Mouse (Mus musculus): Measurements from ENCODE around the gene Tekt2. TPM values are rescaled to one million over a fixed set of nuclear protein-coding genes. Genes with fewer than 3 reads are reported as not detected.

The Tekt2 gene
- polyA plus RNA-seq, 1 experiment from 2014 or later = 3.3 TPM

DNA sequence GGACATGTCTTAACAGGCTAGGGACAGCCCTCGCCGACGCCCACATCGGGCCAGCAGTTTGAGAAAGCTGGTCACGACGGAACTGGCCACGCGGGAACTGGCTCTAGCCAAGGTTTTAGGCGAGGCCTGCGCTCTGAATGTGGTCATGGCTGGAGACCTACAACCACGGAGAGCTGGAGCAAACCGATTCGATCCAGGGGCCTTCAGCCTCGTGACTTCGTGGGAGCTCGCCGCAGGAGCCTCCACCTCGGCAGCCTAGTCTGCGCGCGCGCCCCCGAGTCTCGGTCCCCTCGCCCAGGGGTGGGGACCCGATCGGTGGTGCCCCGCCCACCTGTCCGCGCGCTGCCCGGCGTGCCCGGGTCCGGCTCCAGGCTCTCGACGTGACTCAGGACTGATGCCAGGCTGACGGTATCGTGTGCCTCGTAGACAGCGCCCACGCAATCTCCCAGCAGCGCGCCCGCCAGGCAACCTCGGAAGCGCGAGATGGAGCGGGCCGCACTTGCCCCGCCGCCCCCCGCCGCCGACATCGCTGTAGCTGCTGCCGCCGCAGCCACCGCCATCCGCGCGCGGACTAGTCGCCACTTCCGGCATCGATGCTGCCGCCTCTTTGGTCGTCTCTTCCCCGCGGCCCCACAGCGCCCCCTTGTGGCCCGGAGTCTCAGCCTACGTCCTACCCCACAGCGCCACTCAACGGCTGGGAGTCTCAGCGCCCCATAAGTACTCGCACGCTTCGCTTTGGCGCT lies 4.2 kb downstream of the Tekt2 start, which contains the start of gene Adprhl2:
Gene Adprhl2 (minus strand): TSS at position 593 of the 743 bp plus-strand sequence.
- 1% methylated on average over 80 of the region's 80 CpGs for WGBS
- Histone ChIP-seq H3K4me2 (replicated peaks) (peak within 1 kb of the TSS; percentile 93), H3K4me3 (peak within 1 kb of the TSS; percentile 81), H3K9ac (peak within 1 kb of the TSS; percentile 78), H3K27ac (no peak within 1 kb of the TSS), H3K36me3 (peaks cover 26% of the 10 kb centered on the region), H3K4me1 (peaks cover 11% of the 10 kb centered on the region), H3K27me3 (replicated peaks) (peaks cover 23% of the 10 kb centered on the region), H3K9me3 (no peaks in the 10 kb centered on the region)
- peak; percentile 77 for ATAC-seq (ENCODE audit: low FRiP score, low read depth)

DNA sequence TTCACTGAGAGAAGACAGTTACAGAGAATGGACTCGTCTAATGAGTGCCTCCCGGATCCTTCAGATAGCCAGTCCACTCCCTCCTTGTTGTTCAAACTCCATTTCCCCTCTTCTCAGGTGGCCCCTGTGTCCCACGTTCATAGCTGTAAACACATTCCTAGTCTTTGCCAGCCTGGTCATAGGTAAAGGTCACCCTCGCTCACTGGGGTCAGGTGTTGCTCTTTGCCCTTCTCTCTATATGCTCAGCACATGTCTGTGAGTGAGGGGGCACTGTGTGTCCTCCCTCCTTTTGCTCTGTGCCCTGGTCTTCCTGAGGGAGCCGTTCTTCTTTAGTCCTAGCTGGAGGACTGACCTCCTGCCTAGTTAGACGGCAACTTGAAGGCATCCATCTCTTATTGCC lies 5.7 kb downstream of the Tekt2 start:
- no peak overlapping the region for H3K9ac ChIP-seq
- H3K4me2 ChIP-seq (replicated peaks) = no peak overlapping the region
- H3K4me1 ChIP-seq = peaks cover 11% of the 10 kb centered on the region
- peaks cover 11% of the 10 kb centered on the region for H3K27me3 ChIP-seq (replicated peaks)
- H3K27ac ChIP-seq = no peak overlapping the region
- 91% methylated on average over 6 of the region's 6 CpGs for whole genome bisulfite sequencing
- no peak overlapping the region for H3K4me3 ChIP-seq
- no peaks in the 10 kb centered on the region for H3K9me3 ChIP-seq
- ATAC-seq (ENCODE audit: low FRiP score, low read depth) = no peak
- H3K36me3 ChIP-seq = peaks cover 38% of the 10 kb centered on the region

DNA sequence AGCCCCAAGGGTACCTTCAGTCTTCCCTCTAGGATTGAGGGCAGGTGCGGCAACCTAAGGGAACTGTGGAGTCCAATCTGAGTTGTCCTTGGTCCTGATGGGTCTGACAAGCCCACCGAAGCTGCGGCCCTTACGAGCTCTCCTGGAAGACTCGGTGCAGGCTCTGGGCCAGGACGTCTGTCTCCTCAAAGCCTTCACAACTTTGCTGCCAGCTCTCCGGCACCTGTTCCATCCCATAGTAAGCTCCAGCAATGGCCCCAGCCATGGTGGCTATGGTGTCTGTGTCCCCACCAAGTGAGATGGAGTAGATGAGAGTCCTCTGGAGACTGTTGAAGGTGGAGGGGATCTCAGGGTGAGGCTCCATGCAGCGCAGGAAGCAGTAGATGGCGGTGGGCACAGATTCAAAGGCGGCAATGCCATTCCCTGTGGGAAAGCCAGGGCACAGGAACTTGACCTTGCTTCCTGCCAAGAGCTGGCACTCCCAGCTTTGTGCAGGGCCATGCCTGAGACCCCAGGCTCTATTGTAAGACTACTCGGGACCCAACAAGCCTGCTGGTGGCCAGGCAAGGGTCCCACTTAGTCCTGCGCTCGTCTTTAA lies 8.9 kb downstream of the Tekt2 start:
- Histone ChIP-seq H3K4me1 (peaks cover 8% of the 10 kb centered on the region), H3K27me3 (replicated peaks) (no peaks in the 10 kb centered on the region), H3K4me2 (replicated peaks) (no peak overlapping the region)

DNA sequence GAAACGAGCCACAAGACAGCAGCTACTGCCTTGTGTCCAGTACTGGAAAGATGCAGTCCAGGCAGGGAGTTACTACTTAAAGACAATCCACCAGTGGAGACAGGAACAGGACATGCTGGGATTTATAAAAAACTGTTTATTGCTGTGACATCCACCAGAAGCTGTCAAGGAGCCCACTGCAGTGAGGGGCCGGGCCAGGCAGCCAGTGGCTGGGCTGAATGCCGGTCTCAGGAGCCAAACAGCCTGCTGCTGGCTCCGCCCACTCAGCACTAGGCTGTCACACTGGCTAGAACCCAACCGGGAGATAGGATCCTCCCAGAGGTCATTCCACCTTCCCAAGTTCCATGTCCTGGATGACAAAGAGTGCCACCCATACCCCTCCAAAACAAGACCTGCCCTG lies 9.6 kb downstream of the Tekt2 start:
- no peak overlapping the region for H3K4me3 ChIP-seq
- no peak overlapping the region for H3K27ac ChIP-seq
- H3K4me1 ChIP-seq = peaks cover 7% of the 10 kb centered on the region
- WGBS = 43% methylated on average over 5 of the region's 5 CpGs
- no peaks in the 10 kb centered on the region for H3K27me3 ChIP-seq (replicated peaks)
- H3K4me2 ChIP-seq (replicated peaks) = no peak overlapping the region
- no peaks in the 10 kb centered on the region for H3K9me3 ChIP-seq
- ATAC-seq (ENCODE audit: low FRiP score, low read depth) = no peak
- H3K36me3 ChIP-seq = peaks cover 38% of the 10 kb centered on the region
- no peak overlapping the region for H3K9ac ChIP-seq

More for the DNA sequence above, 8.9 kb downstream of the Tekt2 start:
- H3K36me3 ChIP-seq = peaks cover 38% of the 10 kb centered on the region
- WGBS = 94% methylated on average over 13 of the region's 13 CpGs
- ATAC-seq (ENCODE audit: low FRiP score, low read depth) = no peak
- H3K9ac ChIP-seq = no peak overlapping the region
- no peaks in the 10 kb centered on the region for H3K9me3 ChIP-seq
- no peak overlapping the region for H3K4me3 ChIP-seq
- no peak overlapping the region for H3K27ac ChIP-seq

DNA sequence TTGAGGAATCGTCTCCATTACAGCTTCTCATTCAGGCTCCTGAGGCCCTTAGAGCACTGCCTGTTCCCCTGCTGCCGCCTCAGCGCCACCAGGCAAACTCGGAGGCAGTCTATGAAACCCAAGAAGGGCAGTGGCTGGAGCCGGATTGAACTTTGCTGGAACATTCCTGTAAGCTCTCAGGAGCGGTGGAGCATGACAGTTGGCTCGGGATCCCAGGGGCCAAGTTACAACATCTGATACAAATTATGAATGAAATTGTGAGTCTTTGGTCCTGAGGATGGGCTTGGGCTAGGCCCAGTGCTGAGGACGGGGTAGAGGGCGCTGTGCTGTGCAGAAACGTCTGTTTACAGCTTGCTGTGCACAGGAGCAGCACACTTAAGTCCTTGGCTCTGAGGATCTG lies 11.1 kb downstream of the Tekt2 start:
- Histone ChIP-seq H3K4me2 (replicated peaks) (no peak overlapping the region), H3K27me3 (replicated peaks) (no peaks in the 10 kb centered on the region), H3K27ac (no peak overlapping the region), H3K36me3 (peaks cover 36% of the 10 kb centered on the region), H3K9ac (no peak overlapping the region), H3K4me3 (no peak overlapping the region), H3K4me1 (no peaks in the 10 kb centered on the region), H3K9me3 (no peaks in the 10 kb centered on the region)
- no peak for ATAC-seq (ENCODE audit: low FRiP score, low read depth)
- WGBS = 59% methylated on average over 10 of the region's 10 CpGs

DNA sequence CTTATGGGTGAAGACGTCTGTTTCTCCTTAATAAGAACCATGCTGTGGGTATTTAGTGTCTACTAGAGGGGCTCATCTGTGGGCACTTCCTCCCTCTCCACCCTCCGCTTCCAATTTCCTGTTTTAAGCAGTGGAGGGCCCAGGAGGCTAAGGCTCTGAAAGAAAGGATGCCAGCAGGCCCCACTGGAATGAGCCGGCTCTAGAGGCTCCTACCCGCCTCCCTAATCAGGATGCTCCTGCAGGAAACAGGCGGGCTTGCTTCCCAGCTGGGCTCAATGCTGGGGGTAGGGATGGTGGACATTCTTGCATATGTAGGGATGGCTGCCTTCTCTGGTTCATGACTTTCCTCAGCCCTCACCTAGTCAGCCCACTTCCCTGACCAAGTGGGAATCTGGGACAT lies 12.3 kb downstream of the Tekt2 start:
- Histone ChIP-seq H3K4me2 (replicated peaks) (no peak overlapping the region), H3K9ac (no peak overlapping the region), H3K4me3 (no peak overlapping the region), H3K27me3 (replicated peaks) (no peaks in the 10 kb centered on the region), H3K4me1 (no peaks in the 10 kb centered on the region), H3K36me3 (peaks cover 31% of the 10 kb centered on the region), H3K27ac (no peak overlapping the region), H3K9me3 (no peaks in the 10 kb centered on the region)
- no peak for ATAC-seq (ENCODE audit: low FRiP score, low read depth)
- 28% methylated on average over 5 of the region's 5 CpGs for WGBS

DNA sequence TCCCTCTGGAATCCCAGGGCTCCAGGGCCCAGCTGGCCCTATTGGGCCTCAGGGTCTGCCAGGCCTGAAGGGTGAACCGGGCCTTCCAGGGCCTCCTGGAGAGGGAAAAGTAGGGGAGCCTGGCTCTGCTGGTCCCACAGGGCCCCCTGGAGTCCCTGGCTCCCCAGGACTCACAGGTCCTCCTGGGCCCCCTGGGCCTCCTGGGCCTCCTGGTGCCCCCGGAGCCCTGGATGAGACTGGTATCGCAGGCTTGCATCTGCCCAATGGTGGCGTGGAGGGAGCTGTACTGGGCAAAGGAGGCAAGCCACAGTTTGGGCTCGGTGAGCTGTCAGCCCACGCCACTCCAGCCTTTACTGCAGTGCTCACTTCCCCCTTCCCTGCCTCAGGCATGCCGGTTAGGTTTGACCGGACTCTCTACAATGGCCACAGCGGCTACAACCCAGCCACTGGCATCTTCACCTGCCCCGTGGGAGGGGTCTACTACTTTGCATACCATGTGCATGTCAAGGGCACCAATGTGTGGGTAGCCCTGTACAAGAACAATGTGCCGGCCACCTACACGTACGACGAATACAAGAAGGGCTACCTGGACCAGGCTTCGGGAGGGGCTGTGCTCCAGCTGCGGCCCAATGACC lies 13.8 kb downstream of the Tekt2 start:
- peaks cover 16% of the 10 kb centered on the region for H3K36me3 ChIP-seq
- no peak overlapping the region for H3K27ac ChIP-seq
- no peak overlapping the region for H3K4me2 ChIP-seq (replicated peaks)
- no peaks in the 10 kb centered on the region for H3K9me3 ChIP-seq
- H3K4me1 ChIP-seq = no peaks in the 10 kb centered on the region
- H3K4me3 ChIP-seq = no peak overlapping the region
- no peak overlapping the region for H3K9ac ChIP-seq
- ATAC-seq (ENCODE audit: low FRiP score, low read depth) = no peak
- no peaks in the 10 kb centered on the region for H3K27me3 ChIP-seq (replicated peaks)
- WGBS = 90% methylated on average over 16 of the region's 16 CpGs

DNA sequence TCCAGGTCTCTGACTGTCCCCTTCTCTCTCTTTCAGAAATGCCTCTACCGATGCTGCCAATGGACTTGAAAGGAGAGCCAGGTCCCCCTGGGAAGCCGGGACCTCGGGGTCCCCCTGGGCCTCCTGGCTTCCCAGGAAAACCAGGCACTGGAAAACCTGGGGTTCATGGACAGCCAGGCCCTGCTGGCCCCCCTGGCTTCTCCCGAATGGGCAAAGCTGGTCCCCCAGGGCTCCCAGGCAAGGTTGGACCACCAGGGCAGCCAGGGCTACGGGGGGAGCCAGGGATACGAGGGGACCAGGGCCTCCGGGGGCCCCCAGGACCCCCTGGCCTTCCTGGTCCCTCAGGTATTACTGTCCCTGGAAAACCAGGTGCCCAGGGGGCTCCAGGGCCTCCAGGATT lies 15.1 kb downstream of the Tekt2 start:
- Histone ChIP-seq H3K36me3 (peaks cover 2% of the 10 kb centered on the region; the same call in 1 of the 2 replicates), H3K4me2 (replicated peaks) (no peak overlapping the region), H3K9me3 (peaks cover 6% of the 10 kb centered on the region), H3K4me3 (no peak overlapping the region), H3K27me3 (replicated peaks) (no peaks in the 10 kb centered on the region), H3K4me1 (no peaks in the 10 kb centered on the region), H3K27ac (no peak overlapping the region), H3K9ac (no peak overlapping the region)
- 80% methylated on average over 7 of the region's 7 CpGs for WGBS
- ATAC-seq (ENCODE audit: low FRiP score, low read depth) = no peak

DNA sequence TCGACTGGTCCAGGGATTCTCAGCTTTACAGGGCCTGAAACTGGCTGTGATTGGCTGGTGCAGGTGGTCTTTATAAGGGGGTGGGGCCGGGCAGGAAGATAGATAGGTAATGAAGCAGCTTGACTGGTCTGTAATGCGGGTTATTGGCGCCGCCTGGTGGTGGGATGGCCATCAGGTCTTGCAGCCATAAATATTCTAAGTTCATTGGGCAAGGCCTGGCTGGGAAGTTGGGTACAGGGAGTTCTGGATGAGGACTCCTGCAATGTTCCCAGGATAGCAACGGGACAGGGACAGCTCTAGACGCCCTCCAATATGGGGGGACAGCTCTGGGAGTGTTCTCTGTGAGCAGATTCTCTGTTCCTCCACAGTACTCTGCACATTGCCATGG lies 15.6 kb downstream of the Tekt2 start:
- Histone ChIP-seq H3K4me2 (replicated peaks) (peak overlapping the region; percentile 47), H3K4me3 (peak overlapping the region; percentile 0; the same call in 1 of the 2 replicates), H3K9me3 (peaks cover 6% of the 10 kb centered on the region), H3K9ac (no peak overlapping the region), H3K27me3 (replicated peaks) (no peaks in the 10 kb centered on the region), H3K4me1 (no peaks in the 10 kb centered on the region), H3K27ac (no peak overlapping the region), H3K36me3 (no peaks in the 10 kb centered on the region; the same call in 1 of the 2 replicates)
- 2% methylated on average over 7 of the region's 7 CpGs for WGBS
- ATAC-seq (ENCODE audit: low FRiP score, low read depth) = peak; percentile 85

DNA sequence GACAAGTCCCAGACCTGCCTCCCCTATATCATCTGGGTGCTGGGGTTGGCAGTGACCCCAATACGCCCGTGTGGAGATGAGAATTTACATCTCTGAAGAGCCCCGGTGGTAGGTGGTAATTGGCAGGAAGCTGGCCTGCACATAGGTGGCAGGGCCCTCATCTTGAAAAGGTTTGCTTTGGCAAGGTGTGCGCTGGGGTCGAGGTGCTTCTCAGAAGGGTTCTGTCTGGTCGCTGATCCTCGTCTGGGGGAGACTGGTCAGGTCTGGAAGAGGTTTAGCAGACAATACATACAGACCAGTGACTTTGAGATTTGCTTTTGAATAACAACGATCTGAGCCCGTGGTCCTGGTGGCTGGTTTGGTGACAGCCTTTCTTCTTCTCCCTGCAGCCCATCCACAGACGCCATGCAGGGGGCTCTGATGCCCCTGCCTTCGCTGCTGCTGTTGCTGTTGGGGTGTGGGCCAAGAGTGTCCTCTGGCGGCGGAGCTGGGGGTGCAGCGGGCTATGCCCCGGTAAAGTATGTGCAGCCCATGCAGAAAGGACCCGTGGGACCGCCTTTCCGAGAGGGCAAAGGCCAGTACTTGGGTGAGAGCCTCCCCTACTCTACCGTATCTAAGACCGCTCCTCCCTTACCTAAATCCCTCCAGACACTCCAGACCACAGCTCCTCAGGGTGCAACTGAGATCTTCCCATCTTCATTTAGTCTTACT lies 16.1 kb downstream of the Tekt2 start:
- WGBS = 16% methylated on average over 20 of the region's 20 CpGs
- Histone ChIP-seq H3K36me3 (no peaks in the 10 kb centered on the region), H3K4me1 (no peaks in the 10 kb centered on the region), H3K4me3 (peak overlapping the region; percentile 0; the same call in 1 of the 2 replicates), H3K27me3 (replicated peaks) (no peaks in the 10 kb centered on the region; the same call in 1 of the 2 replicates), H3K9ac (0 out of 2 replicates have a peak overlapping the region, but pooled peaks have one; percentile 33), H3K27ac (no peak overlapping the region), H3K9me3 (peaks cover 6% of the 10 kb centered on the region), H3K4me2 (replicated peaks) (peak overlapping the region; percentile 47)
- ATAC-seq (ENCODE audit: low FRiP score, low read depth) = peak; percentile 31

DNA sequence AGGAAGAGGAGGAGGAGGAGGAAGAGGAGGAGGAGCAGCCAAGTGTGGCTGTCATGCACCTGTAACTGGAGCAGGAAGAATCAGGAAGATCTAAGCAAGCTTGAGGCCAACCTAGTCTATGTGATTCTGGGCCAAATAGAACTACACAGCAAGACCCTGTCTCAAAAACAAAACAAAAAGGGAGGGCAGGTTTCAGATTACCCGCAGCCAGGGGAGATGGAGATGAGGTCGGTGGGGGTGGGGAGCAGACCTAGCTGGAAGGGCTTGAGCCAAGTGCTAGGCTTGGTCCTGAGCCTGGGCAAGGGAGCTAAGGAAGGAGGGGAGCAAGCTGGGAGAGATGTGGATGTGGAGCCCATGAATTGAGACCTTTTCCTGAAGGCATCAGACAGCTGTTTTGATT lies 18.7 kb downstream of the Tekt2 start:
- H3K9ac ChIP-seq = no peak overlapping the region
- peaks cover 16% of the 10 kb centered on the region for H3K27me3 ChIP-seq (replicated peaks)
- no peaks in the 10 kb centered on the region for H3K36me3 ChIP-seq
- 0 out of 2 replicates have a peak, but pooled peaks cover 2% of the 10 kb centered on the region for H3K4me1 ChIP-seq
- H3K4me2 ChIP-seq (replicated peaks) = no peak overlapping the region
- 22% methylated on average over 2 of the region's 2 CpGs for WGBS
- H3K27ac ChIP-seq = no peak overlapping the region
- H3K4me3 ChIP-seq = no peak overlapping the region
- no peak for ATAC-seq (ENCODE audit: low FRiP score, low read depth)
- H3K9me3 ChIP-seq = peaks cover 6% of the 10 kb centered on the region

DNA sequence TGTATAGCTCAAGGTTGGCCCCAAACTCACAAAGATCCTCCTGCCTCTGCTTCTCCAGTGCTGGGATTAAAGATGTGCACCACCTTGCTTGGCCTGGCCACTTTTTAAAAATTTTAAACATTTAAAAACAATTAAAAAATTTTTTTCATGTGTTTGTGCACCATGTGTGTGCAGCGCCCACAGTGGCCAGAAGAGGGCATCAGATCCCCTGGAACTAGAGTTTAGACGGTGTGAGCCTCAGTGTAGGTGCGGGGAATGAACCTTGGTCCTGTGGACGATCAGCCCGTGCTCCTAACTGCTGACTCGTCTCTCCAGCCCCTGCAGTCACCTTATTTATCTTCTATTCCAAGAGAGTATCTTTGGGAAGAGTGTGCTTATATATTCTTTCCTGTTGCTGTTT lies 19.4 kb downstream of the Tekt2 start:
- Histone ChIP-seq H3K4me1 (peaks cover 9% of the 10 kb centered on the region), H3K4me2 (replicated peaks) (no peak overlapping the region), H3K27ac (no peak overlapping the region), H3K27me3 (replicated peaks) (peaks cover 23% of the 10 kb centered on the region), H3K36me3 (no peaks in the 10 kb centered on the region), H3K4me3 (no peak overlapping the region), H3K9me3 (peaks cover 6% of the 10 kb centered on the region), H3K9ac (no peak overlapping the region)
- no peak for ATAC-seq (ENCODE audit: low FRiP score, low read depth)
- WGBS = 90% methylated on average over 6 of the region's 6 CpGs

Data from neural tube, embryonic 12.5 days (tissue).